In the genomic region with DNA sequence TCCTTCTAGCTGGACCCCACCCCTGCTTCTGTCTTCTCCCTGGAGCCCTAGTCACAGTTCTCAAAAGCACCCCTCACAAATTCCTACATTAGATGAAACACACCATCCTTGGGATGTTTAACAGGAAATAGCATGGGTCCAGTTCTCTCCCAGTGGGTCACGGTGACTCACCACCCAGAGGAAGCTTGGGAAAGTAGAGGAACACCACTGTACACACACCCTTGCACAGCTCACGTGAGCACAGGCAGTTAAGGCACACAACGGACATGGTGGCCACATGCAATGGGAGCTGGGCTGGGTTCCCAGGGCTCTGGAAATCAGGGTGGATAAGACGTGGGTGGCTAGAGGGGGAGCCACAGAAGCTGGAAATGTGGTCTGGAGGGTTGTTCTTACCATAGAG, we compare ENCODE assay signal across 18 mouse cellular contexts.
"Had no signal": no experiment of that assay in that cellular context is flagged by ENCODE, and none has a peak within 500 bp of the region (broad histone marks: within the 10 kb centered on the region; RNA-seq: fewer than 3 reads in every experiment).

No protein-coding gene starts in this region.

- H3K4me1 ChIP-seq: midbrain, embryonic 10.5 days; midbrain, embryonic 12.5 days; neural tube, embryonic 13.5 days; neural tube, embryonic 15.5 days had no signal

- H3K4me2 ChIP-seq: lung, embryonic 14.5 days; midbrain, embryonic 12.5 days; neural tube, embryonic 13.5 days; neural tube, embryonic 15.5 days had no signal

- DNase-seq: lung, adult 18-20 months; lung, embryonic 14.5 days; lung, postnatal 10 days; midbrain, embryonic 14.5 days; retina, postnatal 1 day; right cerebral cortex, adult 18-20 months; right cerebral cortex, postnatal 25 days; right cerebral cortex, postnatal 4 days; spleen, adult 18-20 months; thymus, adult 2 months; thymus, postnatal 25 days; thymus, postnatal 4 days had no signal

- H3K27me3 ChIP-seq: midbrain, embryonic 12.5 days; neural tube, embryonic 13.5 days; neural tube, embryonic 15.5 days had no signal

- H3K36me3 ChIP-seq: midbrain, embryonic 10.5 days; midbrain, embryonic 12.5 days had no signal

- H3K27ac ChIP-seq: midbrain, embryonic 10.5 days; midbrain, embryonic 12.5 days; neural tube, embryonic 13.5 days; neural tube, embryonic 15.5 days had no signal

- H3K9me3 ChIP-seq: midbrain, embryonic 10.5 days; midbrain, embryonic 12.5 days; neural tube, embryonic 13.5 days; neural tube, embryonic 15.5 days had no signal

- H3K4me3 ChIP-seq: midbrain, embryonic 10.5 days; midbrain, embryonic 12.5 days; myocyte; neural tube, embryonic 13.5 days; neural tube, embryonic 15.5 days had no signal

- H3K9ac ChIP-seq: lung, embryonic 14.5 days; midbrain, embryonic 12.5 days; neural tube, embryonic 13.5 days; neural tube, embryonic 15.5 days had no signal

- ATAC-seq: midbrain, embryonic 16.5 days had no signal
